Mouse (Mus musculus) C2C12 (cell line): ENCODE results near the gene Fam155a. TPM values are rescaled to one million over a fixed set of nuclear protein-coding genes. Genes with fewer than 3 reads are reported as not detected.

ENCODE experiments used
- H3K27me3 ChIP-seq: one replicate; pipeline ENCODE4 v1.6.1; 2011; ENCODE audit not compliant: control insufficient read depth, insufficient read depth, insufficient read length
- H3K36me3 ChIP-seq: one replicate; pipeline ENCODE4 v1.6.1; 2011; ENCODE audit not compliant: control insufficient read depth, insufficient read depth
- H3K4me3 ChIP-seq: one replicate; pipeline ENCODE4 v1.5.1; 2011; ENCODE audit warnings: mild to moderate bottlenecking, control low read depth; ENCODE audit not compliant: poor library complexity, insufficient read depth, severe bottlenecking
- H3K79me2 ChIP-seq: one replicate; pipeline ENCODE4 v1.6.1; 2011; ENCODE audit not compliant: control insufficient read depth, insufficient read depth
- H3K79me3 ChIP-seq: one replicate; pipeline ENCODE4 v1.6.1; 2011; ENCODE audit warnings: low read depth, control low read depth
- H3ac ChIP-seq: one replicate; pipeline ENCODE3; 2011; ENCODE audit warnings: low read depth; ENCODE audit not compliant: control insufficient read depth, insufficient read length
- CEBPB ChIP-seq: IDR thresholded peaks from one replicate; pipeline ENCODE4 v1.6.1; 2011; ENCODE audit warnings: low read depth, mild to moderate bottlenecking, control low read depth, moderate library complexity
- CTCF ChIP-seq: IDR thresholded peaks from one replicate; pipeline ENCODE4 v1.5.1; 2011; ENCODE audit not compliant: control insufficient read depth, insufficient read depth, insufficient read length
- FOSL1 ChIP-seq: IDR thresholded peaks from one replicate; pipeline ENCODE4 v1.8.0; 2011; ENCODE audit warnings: mild to moderate bottlenecking, low read length; ENCODE audit not compliant: poor library complexity, insufficient read depth, severe bottlenecking
- MAX ChIP-seq: IDR thresholded peaks from one replicate; pipeline ENCODE4 v1.6.1; 2011; ENCODE audit warnings: mild to moderate bottlenecking, control low read depth
- MYOD1 ChIP-seq: IDR thresholded peaks from one replicate; pipeline ENCODE4 v1.6.1; 2011; ENCODE audit warnings: low read depth; ENCODE audit not compliant: control insufficient read depth, insufficient read length
- MYOG ChIP-seq: IDR thresholded peaks from one replicate; pipeline ENCODE4 v1.6.1; 2011; ENCODE audit not compliant: control insufficient read depth, insufficient read length; ENCODE audit errors: extremely low read depth
- USF1 ChIP-seq: IDR thresholded peaks from one replicate; pipeline ENCODE4 v1.6.1; 2011; ENCODE audit warnings: low read depth, mild to moderate bottlenecking, control low read depth, moderate library complexity
- polyA plus RNA-seq: library from polyadenylated mRNA; unstranded; fragments of >200 nt; fragmentation: generic; extraction: Trizol; gene quantifications from one replicate; pipeline ENCODE4 v1.2.1, GENCODE M21; 2012; ENCODE audit warnings: missing spikeins

Fam155a gene
- polyA plus RNA-seq, 1 experiment, result not detected

- H3K27me3 ChIP-seq, result no peaks in the 10 kb centered on the region
- no peaks in the 10 kb centered on the region for H3K79me2 ChIP-seq
- H3K36me3 ChIP-seq, result no peaks in the 10 kb centered on the region
- H3K79me3 ChIP-seq, result no peaks in the 10 kb centered on the region
- no peak overlapping the region for H3K4me3 ChIP-seq
- TF ChIP-seq CEBPB, result no peak
- TF ChIP-seq CTCF, result no peak
- TF ChIP-seq MYOD1, result no peak
- no peak for TF ChIP-seq MAX
- no peak for TF ChIP-seq USF1
- no peak for TF ChIP-seq MYOG
- H3ac ChIP-seq, result no peak overlapping the region
These were observed 482.8 kb downstream of the Fam155a start for GRCm38 (mm10) chr8:9288015-9288729.

- H3K79me3 ChIP-seq, result no peaks in the 10 kb centered on the region
- H3K27me3 ChIP-seq, result no peaks in the 10 kb centered on the region
- no peak overlapping the region for H3ac ChIP-seq
- H3K4me3 ChIP-seq, result no peak overlapping the region
- no peaks in the 10 kb centered on the region for H3K79me2 ChIP-seq
- H3K36me3 ChIP-seq, result no peaks in the 10 kb centered on the region
- TF ChIP-seq MYOG (no peak), USF1 (no peak), MYOD1 (no peak), MAX (no peak), CEBPB (no peak), CTCF (no peak), FOSL1 (no peak)
These were observed 496.8 kb downstream of the Fam155a start for GRCm38 (mm10) chr8:9274117-9274516.

GRCm38 (mm10) chr8:9264378-9264777, 506.6 kb downstream of the Fam155a start:
- H3K27me3 ChIP-seq, result no peaks in the 10 kb centered on the region
- H3K4me3 ChIP-seq, result no peak overlapping the region
- no peak for TF ChIP-seq USF1
- no peak for TF ChIP-seq MYOG
- TF ChIP-seq CTCF, result no peak
- TF ChIP-seq MYOD1, result no peak
- no peak for TF ChIP-seq CEBPB
- H3ac ChIP-seq, result no peak overlapping the region
- H3K36me3 ChIP-seq, result no peaks in the 10 kb centered on the region
- no peaks in the 10 kb centered on the region for H3K79me3 ChIP-seq
- no peaks in the 10 kb centered on the region for H3K79me2 ChIP-seq

GRCm38 (mm10) chr8:9261527-9261926, 509.4 kb downstream of the Fam155a start:
- no peaks in the 10 kb centered on the region for H3K79me2 ChIP-seq
- H3K27me3 ChIP-seq, result no peaks in the 10 kb centered on the region
- H3K79me3 ChIP-seq, result no peaks in the 10 kb centered on the region
- H3ac ChIP-seq, result no peak overlapping the region
- H3K36me3 ChIP-seq, result no peaks in the 10 kb centered on the region
- no peak for TF ChIP-seq MYOD1
- no peak for TF ChIP-seq USF1
- TF ChIP-seq CTCF, result no peak
- TF ChIP-seq CEBPB, result no peak
- no peak for TF ChIP-seq MAX
- H3K4me3 ChIP-seq, result no peak overlapping the region

- Histone ChIP-seq H3K4me3 (no peak overlapping the region), H3K36me3 (no peaks in the 10 kb centered on the region), H3K79me3 (no peaks in the 10 kb centered on the region), H3K79me2 (no peaks in the 10 kb centered on the region), H3ac (no peak overlapping the region), H3K27me3 (no peaks in the 10 kb centered on the region)
- TF ChIP-seq CTCF, result no peak
- no peak for TF ChIP-seq MYOG
- TF ChIP-seq CEBPB, result no peak
- no peak for TF ChIP-seq MYOD1
- TF ChIP-seq USF1, result no peak
- TF ChIP-seq MAX, result no peak
- TF ChIP-seq FOSL1, result no peak
These were observed 515.6 kb downstream of the Fam155a start for GRCm38 (mm10) chr8:9255316-9255715.

- no peaks in the 10 kb centered on the region for H3K27me3 ChIP-seq
- H3K4me3 ChIP-seq, result no peak overlapping the region
- H3K79me2 ChIP-seq, result no peaks in the 10 kb centered on the region
- H3K79me3 ChIP-seq, result no peaks in the 10 kb centered on the region
- no peak overlapping the region for H3ac ChIP-seq
- H3K36me3 ChIP-seq, result no peaks in the 10 kb centered on the region
- no peak for TF ChIP-seq MYOD1
- TF ChIP-seq MYOG, result no peak
These were observed 518.0 kb downstream of the Fam155a start for GRCm38 (mm10) chr8:9252991-9253390.
